Mouse (Mus musculus): ENCODE results near the gene Cbarp.
A peak's percentile ranks its signal among the peaks of the same experiment; 100 is the strongest.

Cbarp gene

GRCm38 (mm10) chr10:80130403-80131031 is 10.1 kb downstream of the Cbarp start:
- no peak for DNase-seq (ENCODE audit: low read depth, low spot score)

GRCm38 (mm10) chr10:80129846-80130245 is 10.8 kb downstream of the Cbarp start:
- DNase-seq (ENCODE audit: low read depth, low spot score) = no peak

- DNase-seq (ENCODE audit: low read depth, low spot score) = no peak
These were observed 12.7 kb downstream of the Cbarp start for GRCm38 (mm10) chr10:80127920-80128319.

- DNase-seq (ENCODE audit: low read depth, low spot score) = no peak
These were observed 16.6 kb downstream of the Cbarp start for GRCm38 (mm10) chr10:80123932-80124562.

- no peak for DNase-seq (ENCODE audit: low read depth, low spot score)
These were observed 19.0 kb downstream of the Cbarp start for GRCm38 (mm10) chr10:80121639-80122038.

GRCm38 (mm10) chr10:80120146-80120545 is 20.5 kb downstream of the Cbarp start:
- DNase-seq (ENCODE audit: low read depth, low spot score) = peak; percentile 81

GRCm38 (mm10) chr10:80118552-80118951 is 22.1 kb downstream of the Cbarp start:
- no peak for DNase-seq (ENCODE audit: low read depth, low spot score)

GRCm38 (mm10) chr10:80117736-80118135 is 22.9 kb downstream of the Cbarp start:
- DNase-seq (ENCODE audit: low read depth, low spot score) = no peak

- DNase-seq (ENCODE audit: low read depth, low spot score) = peak; percentile 90
These were observed 23.5 kb downstream of the Cbarp start for GRCm38 (mm10) chr10:80116927-80117691.

GRCm38 (mm10) chr10:80116563-80116926 is 24.1 kb downstream of the Cbarp start:
- DNase-seq (ENCODE audit: low read depth, low spot score) = no peak

- no peak for DNase-seq (ENCODE audit: low read depth, low spot score)
These were observed 24.7 kb downstream of the Cbarp start for GRCm38 (mm10) chr10:80115944-80116335.

GRCm38 (mm10) chr10:80115290-80115943 is 25.2 kb downstream of the Cbarp start, which contains the start of gene Stk11:
Gene Stk11, plus strand, starts transcription at chr10:80115803.
- DNase-seq (ENCODE audit: low read depth, low spot score) = peak; percentile 100

GRCm38 (mm10) chr10:80114341-80115284 is 26.0 kb downstream of the Cbarp start:
- peak; percentile 91 for DNase-seq (ENCODE audit: low read depth, low spot score)

- DNase-seq (ENCODE audit: low read depth, low spot score) = no peak
These were observed 33.0 kb downstream of the Cbarp start for GRCm38 (mm10) chr10:80107678-80108077.

GRCm38 (mm10) chr10:80105926-80106325 is 34.7 kb downstream of the Cbarp start:
- no peak for DNase-seq (ENCODE audit: low read depth, low spot score)

- no peak for DNase-seq (ENCODE audit: low read depth, low spot score)
These were observed 35.2 kb downstream of the Cbarp start, which contains the start of gene Sbno2 for GRCm38 (mm10) chr10:80105460-80105859. Gene Sbno2, minus strand, starts transcription at chr10:80105571.

- no peak for DNase-seq (ENCODE audit: low read depth, low spot score)
These were observed 36.5 kb downstream of the Cbarp start for GRCm38 (mm10) chr10:80104181-80104580.

- DNase-seq (ENCODE audit: low read depth, low spot score) = no peak
These were observed 37.6 kb downstream of the Cbarp start for GRCm38 (mm10) chr10:80103032-80103431.

GRCm38 (mm10) chr10:80102216-80102915 is 38.3 kb downstream of the Cbarp start:
- peak; percentile 69 for DNase-seq (ENCODE audit: low read depth, low spot score)

GRCm38 (mm10) chr10:80100982-80101381 is 39.7 kb downstream of the Cbarp start:
- DNase-seq (ENCODE audit: low read depth, low spot score) = no peak

Data from skeletal muscle tissue, adult 2 months (tissue).